In the genomic region with DNA sequence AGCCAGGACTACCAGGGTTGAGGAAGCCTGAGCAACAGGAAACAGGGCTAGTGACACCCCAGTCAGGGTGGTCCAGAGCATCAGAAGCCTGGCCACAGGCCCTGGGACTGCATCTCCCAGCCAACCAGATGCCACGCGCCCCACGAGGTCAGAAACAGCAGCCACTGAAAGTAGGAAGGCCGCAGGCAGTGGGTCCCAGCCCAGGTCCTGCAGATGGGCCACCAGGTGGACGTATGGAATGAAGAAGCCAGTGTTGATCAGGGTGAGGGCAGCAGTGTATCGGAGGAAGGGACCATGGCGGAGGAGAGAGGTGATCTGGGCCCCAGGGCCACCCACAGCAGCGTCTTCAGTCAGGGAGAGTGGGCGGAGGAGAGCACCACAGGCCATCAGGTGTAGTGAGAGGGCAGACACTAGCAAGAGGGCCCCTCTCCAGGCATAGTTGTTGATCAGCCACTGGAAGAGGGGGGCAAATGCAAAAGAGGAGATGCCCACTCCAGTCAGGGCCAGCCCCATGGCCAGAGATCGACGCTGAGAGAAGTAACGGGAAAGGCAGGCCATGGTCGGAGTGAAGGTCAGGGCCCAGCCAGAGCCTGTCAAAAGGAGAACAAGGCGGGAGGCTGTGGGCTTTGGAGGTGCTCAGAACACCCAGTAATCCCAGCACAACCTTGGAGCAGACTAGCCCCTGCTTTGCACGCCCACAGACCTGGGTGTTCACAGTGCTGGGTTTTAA, we compare ENCODE assay signal across 10 mouse cellular contexts. TPM values are rescaled to one million over a fixed set of nuclear protein-coding genes. Genes with fewer than 3 reads are reported as not detected.
A peak's percentile ranks its signal among the peaks of the same experiment; 100 is the strongest.
DNase-seq lines count a peak whose midpoint lies in the region; ATAC-seq lines count a peak whose summit lies in the region.
"Had no signal": no experiment of that assay in that cellular context is flagged by ENCODE, and none has a peak within 500 bp of the region (broad histone marks: within the 10 kb centered on the region; RNA-seq: fewer than 3 reads in every experiment).

No protein-coding gene starts in this region.

- 0 out of 2 replicates have a peak overlapping the region, but pooled peaks have one; percentile 10 for H3K4me3 ChIP-seq in neural tube, embryonic 11.5 days (ENCODE audit: low read depth, low read length)
- no peak overlapping the region for H3K4me3 ChIP-seq in limb, embryonic 10.5 days
- H3K4me3 ChIP-seq in neural tube, embryonic 15.5 days (replicated peaks), result peak overlapping the region; percentile 61

- no peak overlapping the region for H3K27ac ChIP-seq in neural tube, embryonic 11.5 days (ENCODE audit: low read depth, low read length)
- 0 out of 2 replicates have a peak overlapping the region, but pooled peaks have one; percentile 2 for H3K27ac ChIP-seq in limb, embryonic 10.5 days
- H3K27ac ChIP-seq in neural tube, embryonic 15.5 days (replicated peaks), result no peak overlapping the region
- H3K27ac ChIP-seq: heart, embryonic 15.5 days had no signal

- H3K4me1 ChIP-seq in neural tube, embryonic 11.5 days (ENCODE audit: control insufficient read depth, insufficient read depth, low read length), result peaks cover 30% of the 10 kb centered on the region
- H3K4me1 ChIP-seq in limb, embryonic 10.5 days, result peaks cover 57% of the 10 kb centered on the region
- peaks cover 56% of the 10 kb centered on the region for H3K4me1 ChIP-seq in neural tube, embryonic 15.5 days

- peak overlapping the region; percentile 92 for H3K4me2 ChIP-seq in neural tube, embryonic 11.5 days (ENCODE audit: low read depth)
- peak overlapping the region; percentile 84 for H3K4me2 ChIP-seq in neural tube, embryonic 15.5 days

- no peaks in the 10 kb centered on the region for H3K9me3 ChIP-seq in neural tube, embryonic 11.5 days (ENCODE audit: control insufficient read depth, low read length)
- H3K9me3 ChIP-seq in limb, embryonic 10.5 days (replicated peaks), result no peaks in the 10 kb centered on the region
- no peaks in the 10 kb centered on the region for H3K9me3 ChIP-seq in neural tube, embryonic 15.5 days (replicated peaks)
- H3K9me3 ChIP-seq: heart, embryonic 15.5 days had no signal

- H3K27me3 ChIP-seq in neural tube, embryonic 11.5 days (ENCODE audit: control insufficient read depth, insufficient read depth, low read length), result peaks cover 30% of the 10 kb centered on the region
- H3K27me3 ChIP-seq in limb, embryonic 10.5 days (ENCODE audit: low read depth, poor library complexity, severe bottlenecking), result peaks cover 69% of the 10 kb centered on the region
- H3K27me3 ChIP-seq in neural tube, embryonic 15.5 days (replicated peaks), result peaks cover 38% of the 10 kb centered on the region

- H3K9ac ChIP-seq in neural tube, embryonic 11.5 days (ENCODE audit: low read length), result no peak overlapping the region
- H3K9ac ChIP-seq in neural tube, embryonic 15.5 days (replicated peaks), result peak overlapping the region; percentile 21; the same call in 1 of the 2 replicates

- no peak for ATAC-seq in neural tube, embryonic 11.5 days (ENCODE audit: insufficient read depth, low FRiP score, low TSS enrichment)
- no peak for ATAC-seq in neural tube, embryonic 15.5 days (ENCODE audit: low FRiP score)

- WGBS in neural tube, embryonic 11.5 days, result 87% methylated on average over 15 of the region's 15 CpGs
- WGBS in limb, embryonic 10.5 days, result 89% methylated on average over 15 of the region's 15 CpGs
- 90% methylated on average over 15 of the region's 15 CpGs for WGBS in neural tube, embryonic 15.5 days

- no peaks in the 10 kb centered on the region for H3K36me3 ChIP-seq in neural tube, embryonic 11.5 days (ENCODE audit: control insufficient read depth, insufficient read depth, low read length)
- peaks cover 20% of the 10 kb centered on the region for H3K36me3 ChIP-seq in limb, embryonic 10.5 days
- H3K36me3 ChIP-seq in neural tube, embryonic 15.5 days, result peaks cover 20% of the 10 kb centered on the region
- H3K36me3 ChIP-seq: heart, embryonic 15.5 days had no signal

- peak; percentile 54 for DNase-seq in adrenal gland, postnatal 14 days
- no peak for DNase-seq in adrenal gland, postnatal 25 days
- no peak for DNase-seq in neural tube, embryonic 11.5 days (ENCODE audit: low spot score)
- no peak for DNase-seq in neural tube, embryonic 10.5 days (ENCODE audit: extremely low spot score, low spot score)
- DNase-seq in limb, embryonic 10.5 days (ENCODE audit: low spot score), result no peak
- no peak for DNase-seq in lung, postnatal 36 days
- DNase-seq in natural killer cell, adult 2 months (ENCODE audit: low spot score in 2 of 2), result no peak
- DNase-seq: thymus, postnatal 25 days had no signal

RNA-seq across cellular contexts. Expression of gene Slc16a13, which starts 2.0 kb away (rescaled TPM):
- 5.3 and 5.6 TPM in 2 replicates for total RNA-seq in adrenal gland, postnatal 14 days (2021)
- total RNA-seq in adrenal gland, postnatal 25 days (2021), result 3.7 and 4.9 TPM in 2 replicates
- 14.3 and 16.9 TPM in 2 replicates for polyA plus RNA-seq in neural tube, embryonic 11.5 days (2014; fragmentation: Nextera tagmentation; extraction: Ambion mirVana)
- 11.6 and 16.3 TPM in 2 replicates for polyA plus RNA-seq in limb, embryonic 10.5 days (2016; fragmentation: Nextera tagmentation; extraction: Ambion mirVana)
- polyA plus RNA-seq in neural tube, embryonic 15.5 days (2015; fragmentation: Nextera tagmentation; extraction: Ambion mirVana), result 12.4 and 14.3 TPM in 2 replicates

RNA-seq across cellular contexts. Expression of gene Slc16a11, which starts 6.4 kb away (rescaled TPM):
- total RNA-seq in adrenal gland, postnatal 14 days (2021), result 0.53 and 0.96 TPM in 2 replicates
- 2.4 TPM in 1 of 2 replicates, not detected in the other for total RNA-seq in adrenal gland, postnatal 25 days (2021)
- polyA plus RNA-seq in neural tube, embryonic 11.5 days (2014; fragmentation: Nextera tagmentation; extraction: Ambion mirVana), result 0.27 and 0.50 TPM in 2 replicates
- 0.84 and 1.6 TPM in 2 replicates for polyA plus RNA-seq in limb, embryonic 10.5 days (2016; fragmentation: Nextera tagmentation; extraction: Ambion mirVana)
- polyA plus RNA-seq in neural tube, embryonic 15.5 days (2015; fragmentation: Nextera tagmentation; extraction: Ambion mirVana), result 6.3 and 7.3 TPM in 2 replicates

RNA-seq across cellular contexts. Expression of gene Bcl6b, which starts 10.7 kb away (rescaled TPM):
- 27.0 and 28.1 TPM in 2 replicates for total RNA-seq in adrenal gland, postnatal 14 days (2021)
- 12.2 and 20.5 TPM in 2 replicates for total RNA-seq in adrenal gland, postnatal 25 days (2021)
- polyA plus RNA-seq in neural tube, embryonic 11.5 days (2014; fragmentation: Nextera tagmentation; extraction: Ambion mirVana), result 6.2 and 7.4 TPM in 2 replicates
- 5.6 and 7.5 TPM in 2 replicates for polyA plus RNA-seq in limb, embryonic 10.5 days (2016; fragmentation: Nextera tagmentation; extraction: Ambion mirVana)
- 5.2 and 6.6 TPM in 2 replicates for polyA plus RNA-seq in neural tube, embryonic 15.5 days (2015; fragmentation: Nextera tagmentation; extraction: Ambion mirVana)

RNA-seq across cellular contexts. Expression of gene 0610010K14Rik, which starts 18.8 kb away (rescaled TPM):
- total RNA-seq in adrenal gland, postnatal 14 days (2021), result 55.7 and 62.4 TPM in 2 replicates
- total RNA-seq in adrenal gland, postnatal 25 days (2021), result 45.8 and 59.1 TPM in 2 replicates
- 183 and 204 TPM in 2 replicates for polyA plus RNA-seq in neural tube, embryonic 11.5 days (2014; fragmentation: Nextera tagmentation; extraction: Ambion mirVana)
- 220 and 235 TPM in 2 replicates for polyA plus RNA-seq in limb, embryonic 10.5 days (2016; fragmentation: Nextera tagmentation; extraction: Ambion mirVana)
- polyA plus RNA-seq in neural tube, embryonic 15.5 days (2015; fragmentation: Nextera tagmentation; extraction: Ambion mirVana), result 153 and 167 TPM in 2 replicates

RNA-seq across cellular contexts. Expression of gene Gm21988, which starts 20.7 kb away (rescaled TPM):
- total RNA-seq in adrenal gland, postnatal 14 days (2021), result 3.6 and 5.4 TPM in 2 replicates
- total RNA-seq in adrenal gland, postnatal 25 days (2021), result 7.1 and 7.2 TPM in 2 replicates
- polyA plus RNA-seq in neural tube, embryonic 11.5 days (2014; fragmentation: Nextera tagmentation; extraction: Ambion mirVana), result 10.8 and 11.5 TPM in 2 replicates
- 9.7 TPM in 2 replicates for polyA plus RNA-seq in limb, embryonic 10.5 days (2016; fragmentation: Nextera tagmentation; extraction: Ambion mirVana)
- polyA plus RNA-seq in neural tube, embryonic 15.5 days (2015; fragmentation: Nextera tagmentation; extraction: Ambion mirVana), result 13.1 and 16.0 TPM in 2 replicates
